Mouse (Mus musculus) kidney, adult 2 months (tissue): Measurements from ENCODE around the gene Taf8. TPM values are rescaled to one million over a fixed set of nuclear protein-coding genes. Genes with fewer than 3 reads are reported as not detected.

Source experiments
- DNase-seq: peaks from one replicate; pipeline ENCODE4 v3.0.0; 2021
- H3K27ac ChIP-seq: fragments of 200-500 bp; 2 replicates; pipeline ENCODE4 v1.5.1; 2012; ENCODE audit warnings: low read depth, low read length, control low read depth, inconsistent platforms; ENCODE audit not compliant: insufficient read depth
- H3K27me3 ChIP-seq: fragments of 200-500 bp; replicated peaks from 2 replicates; pipeline ENCODE4 v1.6.1; 2012; ENCODE audit warnings: mild to moderate bottlenecking, moderate library complexity, low read length, inconsistent platforms; ENCODE audit not compliant: control insufficient read depth, insufficient read depth
- H3K36me3 ChIP-seq: fragments of 200-500 bp; 2 replicates; pipeline ENCODE4 v1.6.1; 2012; ENCODE audit warnings: mild to moderate bottlenecking, moderate library complexity, low read length, inconsistent platforms; ENCODE audit not compliant: control insufficient read depth, insufficient read depth
- H3K4me1 ChIP-seq: fragments of 200-500 bp; 2 replicates; pipeline ENCODE4 v1.6.1; 2011; ENCODE audit warnings: low read length; ENCODE audit not compliant: control insufficient read depth, insufficient read depth
- H3K4me3 ChIP-seq: fragments of 200-500 bp; 2 replicates; pipeline ENCODE4 v1.5.1; 2011; ENCODE audit warnings: mild to moderate bottlenecking, low read depth, low read length, control low read depth; ENCODE audit not compliant: insufficient read depth
- CTCF ChIP-seq: fragments of 200-500 bp; conservative IDR thresholded peaks from 2 replicates; pipeline ENCODE4 v1.5.1; 2011; ENCODE audit warnings: low read depth, mild to moderate bottlenecking, control low read depth, low read length, moderate library complexity, mixed read lengths; ENCODE audit not compliant: insufficient read depth, insufficient read length
- POLR2A ChIP-seq: fragments of 200-500 bp; IDR thresholded peaks from one replicate; pipeline ENCODE4 v1.6.1; 2011; ENCODE audit warnings: low read depth, low read length, control low read depth
- WGBS: fragments of 180-500 bp; shearing (Covaris S2); methylation state at CpG from one replicate; pipeline ENCODE4 v1.1.7; 2018; 5-methylcytosine and 5-hydroxymethylcytosine counted together
- polyA plus RNA-seq: library from polyadenylated mRNA; depleted of rRNA; stranded (reverse); fragments of >200 nt; gene quantifications from 2 replicates; pipeline ENCODE4 v1.2.3, GENCODE M21; 2012

The Taf8 gene
- polyA plus RNA-seq, 1 experiment: 22.9 TPM

DNA sequence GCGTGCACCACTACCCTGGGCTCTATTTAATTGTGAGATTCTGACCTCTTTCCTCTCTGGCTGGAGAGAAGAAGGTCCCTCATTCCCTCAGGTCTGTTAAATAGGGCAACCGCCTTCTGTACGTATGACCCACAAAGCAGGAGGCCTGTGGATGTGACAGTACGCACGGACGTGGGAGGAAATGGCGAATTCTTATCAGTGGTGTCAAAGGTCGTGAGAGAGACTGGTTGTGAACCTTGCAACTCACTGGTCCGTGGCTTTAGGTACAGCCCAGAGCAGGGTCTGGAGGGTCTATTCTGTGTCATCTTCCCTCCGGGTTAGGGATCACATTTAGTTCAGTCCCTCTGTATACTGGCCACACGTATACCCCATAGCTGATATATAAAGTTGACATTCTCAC lies 56.6 kb downstream of the Taf8 start:
- WGBS: 79% methylated on average over 11 of the region's 11 CpGs
- TF ChIP-seq CTCF (no peak), POLR2A (no peak)

DNA sequence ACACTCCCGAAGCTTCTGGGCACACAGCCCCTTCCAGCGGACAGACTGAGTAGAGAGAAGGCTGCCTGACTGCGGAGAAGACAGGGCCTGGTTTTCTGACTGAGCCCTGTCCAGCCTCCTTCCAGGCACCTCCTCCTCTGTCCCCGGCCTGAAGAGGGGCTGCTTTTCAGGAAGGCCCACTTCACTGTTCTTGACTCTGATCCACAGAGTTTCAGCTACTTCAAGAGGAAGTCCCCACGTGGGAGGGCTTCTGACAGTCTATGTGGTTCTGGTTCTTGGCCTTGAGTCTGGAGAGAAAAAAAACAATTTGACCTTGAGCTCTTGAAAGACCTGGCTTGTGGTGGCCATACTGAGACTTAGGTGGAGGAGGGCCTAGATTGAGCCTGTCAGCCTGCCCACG lies 58.0 kb downstream of the Taf8 start:
- DNase-seq: no peak
- peak overlapping the region; percentile 75 for H3K27ac ChIP-seq
- 69% methylated on average over 6 of the region's 6 CpGs for WGBS
- H3K36me3 ChIP-seq: no peaks in the 10 kb centered on the region
- H3K4me1 ChIP-seq: peaks cover 10% of the 10 kb centered on the region
- no peaks in the 10 kb centered on the region for H3K27me3 ChIP-seq
- H3K4me3 ChIP-seq: no peak overlapping the region
- TF ChIP-seq POLR2A: no peak

More for the DNA sequence above, 56.6 kb downstream of the Taf8 start:
- Histone ChIP-seq H3K36me3 (no peaks in the 10 kb centered on the region), H3K4me3 (no peak overlapping the region), H3K4me1 (peaks cover 15% of the 10 kb centered on the region), H3K27me3 (no peaks in the 10 kb centered on the region), H3K27ac (no peak overlapping the region)
- no peak for DNase-seq

DNA sequence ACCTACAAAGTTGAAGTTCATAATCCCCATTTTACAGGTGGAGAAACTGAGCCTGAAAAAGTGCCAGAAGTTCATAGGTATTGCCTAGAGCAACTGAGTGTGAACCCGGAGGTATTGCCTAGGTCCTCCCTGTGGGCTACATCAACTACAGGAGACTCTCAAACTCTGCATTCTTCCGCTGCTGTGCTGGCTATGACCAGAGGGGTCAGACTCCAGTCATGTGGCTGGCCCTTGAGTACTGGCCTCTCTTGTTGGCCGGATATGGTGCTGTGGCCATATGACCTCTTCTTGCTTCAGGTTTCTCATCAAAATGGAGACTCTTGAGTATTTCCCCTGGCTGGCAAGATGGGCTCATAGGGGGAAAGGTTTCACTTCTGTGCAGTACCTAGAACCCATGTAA lies 59.8 kb downstream of the Taf8 start:
- 72% methylated on average over 3 of the region's 3 CpGs for WGBS
- DNase-seq: no peak
- H3K36me3 ChIP-seq: no peaks in the 10 kb centered on the region

DNA sequence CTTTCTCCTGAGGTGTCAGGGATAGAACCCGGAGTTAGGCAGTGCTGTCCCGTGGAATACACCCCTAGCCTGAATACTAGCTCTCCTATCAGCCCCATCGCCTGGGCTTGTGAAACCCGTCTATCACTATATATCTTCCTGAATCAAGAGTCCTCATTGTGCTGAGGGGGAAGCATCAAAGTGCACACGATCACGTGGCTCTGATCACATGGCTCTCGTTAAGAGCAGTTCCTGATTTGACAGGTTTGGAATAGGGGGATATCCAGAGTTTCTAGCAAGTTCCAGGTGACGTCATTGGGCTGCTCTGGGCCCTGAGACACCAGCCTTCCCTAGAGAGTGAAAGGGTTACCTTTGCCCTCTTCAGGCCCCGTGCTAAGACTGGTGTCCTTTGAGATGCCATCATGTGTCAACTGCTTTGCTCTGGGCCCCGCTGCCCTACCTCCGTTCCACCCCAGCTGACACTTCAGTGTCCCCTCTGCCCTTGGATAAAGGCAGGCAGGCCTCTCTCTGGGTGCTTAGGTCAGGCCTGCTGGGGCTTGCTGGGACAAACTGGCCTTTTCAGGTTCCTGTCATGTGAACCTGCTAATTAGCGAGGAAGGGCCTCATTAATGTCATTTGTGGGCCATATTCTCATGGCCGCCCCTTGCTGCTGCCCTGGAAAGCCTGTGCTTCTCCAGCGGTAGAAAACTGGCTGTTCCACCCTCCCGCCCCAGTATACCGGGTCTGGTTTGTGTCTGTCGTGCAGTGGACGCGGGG lies 60.6 kb downstream of the Taf8 start:
- H3K4me1 ChIP-seq: peaks cover 3% of the 10 kb centered on the region; the same call in 1 of the 2 replicates
- peak; percentile 56 for DNase-seq
- no peak overlapping the region for H3K4me3 ChIP-seq
- H3K27me3 ChIP-seq: no peaks in the 10 kb centered on the region
- no peak for TF ChIP-seq CTCF
- TF ChIP-seq POLR2A: no peak
- peak overlapping the region; percentile 88 for H3K27ac ChIP-seq
- no peaks in the 10 kb centered on the region for H3K36me3 ChIP-seq
- 68% methylated on average over 19 of the region's 19 CpGs for WGBS

More for the DNA sequence above, 59.8 kb downstream of the Taf8 start:
- no peaks in the 10 kb centered on the region for H3K27me3 ChIP-seq
- peak overlapping the region; percentile 88; the same call in 1 of the 2 replicates for H3K27ac ChIP-seq
- 0 out of 2 replicates have a peak, but pooled peaks have one; percentile 14 for TF ChIP-seq CTCF
- TF ChIP-seq POLR2A: no peak
- peaks cover 3% of the 10 kb centered on the region; the same call in 1 of the 2 replicates for H3K4me1 ChIP-seq
- H3K4me3 ChIP-seq: no peak overlapping the region

DNA sequence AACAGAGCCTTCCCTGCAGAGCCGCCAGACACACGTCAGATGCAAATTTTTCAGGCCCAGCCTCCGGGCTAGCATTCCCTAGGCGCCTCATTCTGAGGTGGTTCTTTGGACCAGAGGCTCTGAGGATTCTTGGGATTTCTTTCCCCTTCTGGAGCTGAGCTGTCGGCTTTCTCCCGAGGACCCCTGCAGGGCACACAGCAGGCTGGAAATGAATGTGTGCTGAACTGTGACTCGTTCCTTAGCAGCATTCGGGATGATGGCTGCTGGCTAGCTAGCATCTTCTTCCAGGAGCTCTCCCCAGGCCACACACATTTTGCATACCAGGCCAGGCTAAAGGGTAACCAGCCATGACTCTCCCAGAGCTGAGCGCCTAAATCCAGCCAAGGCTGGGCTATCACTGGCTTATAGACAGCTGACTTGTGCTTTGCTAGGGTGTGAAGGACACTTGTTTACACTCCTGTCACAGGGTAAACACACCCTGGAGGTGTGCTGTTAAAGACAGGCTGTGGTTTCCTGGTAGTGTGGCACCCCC lies 61.7 kb downstream of the Taf8 start:
- Histone ChIP-seq H3K27me3 (no peaks in the 10 kb centered on the region), H3K4me3 (no peak overlapping the region), H3K36me3 (no peaks in the 10 kb centered on the region), H3K4me1 (peaks cover 3% of the 10 kb centered on the region; the same call in 1 of the 2 replicates), H3K27ac (peak overlapping the region; percentile 88)
- TF ChIP-seq CTCF (no peak), POLR2A (no peak)
- peak; percentile 60 for DNase-seq
- 31% methylated on average over 9 of the region's 9 CpGs for WGBS

DNA sequence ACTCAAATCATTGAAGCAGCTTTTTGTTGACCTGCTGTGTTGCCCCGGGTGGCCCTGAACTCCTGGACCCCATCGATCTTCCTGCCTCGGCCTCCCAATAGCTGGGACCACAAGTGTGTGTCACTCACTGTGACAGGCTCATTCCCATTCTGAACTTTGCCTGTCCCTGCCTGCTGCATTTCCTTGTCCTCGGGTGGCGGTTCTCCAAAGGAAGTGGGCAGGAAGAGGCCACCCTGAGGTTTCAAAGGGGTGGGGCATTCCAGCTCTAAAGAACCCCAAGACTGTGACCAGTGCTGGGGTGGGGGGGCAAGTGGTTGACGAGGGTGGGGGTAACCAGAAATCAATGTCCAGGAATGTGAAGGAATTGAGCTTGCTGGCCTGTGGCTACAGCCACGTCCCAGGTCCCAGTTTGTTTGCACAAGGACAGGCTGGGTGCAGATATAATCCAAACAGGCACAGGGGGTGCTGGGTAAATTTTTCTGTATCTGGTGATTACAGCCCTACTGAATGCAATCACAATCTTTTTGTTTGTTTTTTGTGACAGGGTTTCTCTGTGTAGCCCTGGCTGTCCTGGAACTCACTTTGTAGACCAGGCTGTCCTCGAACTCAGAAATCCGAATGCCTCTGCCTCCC lies 62.6 kb downstream of the Taf8 start:
- H3K27me3 ChIP-seq: no peaks in the 10 kb centered on the region
- TF ChIP-seq CTCF (no peak), POLR2A (no peak)
- no peaks in the 10 kb centered on the region for H3K36me3 ChIP-seq
- peaks cover 3% of the 10 kb centered on the region; the same call in 1 of the 2 replicates for H3K4me1 ChIP-seq
- 0 out of 2 replicates have a peak overlapping the region, but pooled peaks have one; percentile 9 for H3K4me3 ChIP-seq
- DNase-seq: peak; percentile 39
- WGBS: 50% methylated on average over 9 of the region's 9 CpGs
- H3K27ac ChIP-seq: peak overlapping the region; percentile 88

DNA sequence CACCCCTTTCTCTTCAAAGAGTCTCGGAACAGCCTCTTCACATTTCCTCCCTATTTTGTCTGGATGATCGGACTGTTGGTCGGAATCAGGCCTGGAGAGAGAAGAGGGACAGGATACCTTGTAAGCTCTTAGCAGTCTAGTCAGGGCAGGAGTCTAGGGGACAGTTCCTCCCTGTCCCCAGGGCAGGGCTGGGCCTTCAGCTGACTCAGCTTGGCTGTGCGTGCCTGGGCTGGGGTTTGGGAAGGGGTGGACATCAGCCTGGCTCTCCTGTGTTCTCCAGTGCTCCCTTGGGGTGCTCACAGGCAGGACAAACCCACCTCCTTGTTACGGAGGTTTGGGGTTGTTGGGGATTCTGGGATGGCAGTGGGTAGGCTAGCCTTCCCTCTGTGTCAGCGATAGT lies 63.5 kb downstream of the Taf8 start:
- H3K27me3 ChIP-seq: no peaks in the 10 kb centered on the region
- no peaks in the 10 kb centered on the region; the same call in 1 of the 2 replicates for H3K4me1 ChIP-seq
- 70% methylated on average over 6 of the region's 6 CpGs for WGBS
- DNase-seq: no peak
- TF ChIP-seq POLR2A: no peak
- no peak for TF ChIP-seq CTCF
- no peaks in the 10 kb centered on the region for H3K36me3 ChIP-seq
- H3K4me3 ChIP-seq: peak overlapping the region; percentile 24; the same call in 1 of the 2 replicates
- H3K27ac ChIP-seq: 0 out of 2 replicates have a peak overlapping the region, but pooled peaks have one; percentile 53
